Mouse (Mus musculus) testis, adult 2 months (tissue): ENCODE measurements around the gene Col8a1.

ENCODE experiments used
- CTCF ChIP-seq: fragments of 200-500 bp; IDR thresholded peaks from 2 replicates; pipeline ENCODE4 v1.5.1; 2012; ENCODE audit warnings: low read depth, mild to moderate bottlenecking, inconsistent platforms, low read length, moderate library complexity; ENCODE audit not compliant: control insufficient read depth, insufficient read depth, insufficient replicate concordance
- POLR2A ChIP-seq: fragments of 200-500 bp; IDR thresholded peaks from 2 replicates; pipeline ENCODE4 v1.6.1; 2012; ENCODE audit warnings: low read depth, mild to moderate bottlenecking, inconsistent platforms, low read length, moderate library complexity; ENCODE audit not compliant: control insufficient read depth

GRCm38 (mm10) chr16:57753539-57754280 is 827 bp downstream of the Col8a1 start:
- TF ChIP-seq CTCF (no peak), POLR2A (no peak)
